Mouse (Mus musculus) embryonic facial prominence, embryonic 13.5 days (tissue): ENCODE data around the gene Oca2. TPM values are rescaled to one million over a fixed set of nuclear protein-coding genes. Genes with fewer than 3 reads are reported as not detected.

Experiments used
- ATAC-seq: fragments of 200-750 bp; cut with Nextera tagmentation; 2 replicates; pipeline ENCODE4 v1.8.0; 2017; ENCODE audit warnings: low read depth; ENCODE audit not compliant: insufficient number of reproducible peaks, insufficient read depth, low FRiP score, low TSS enrichment
- H3K27ac ChIP-seq: fragments of 300-500 bp; sonication (generic); 2 replicates; pipeline ENCODE4 v1.5.1; 2015; ENCODE audit warnings: moderate library complexity, mild to moderate bottlenecking, inconsistent platforms
- H3K27me3 ChIP-seq: fragments of 300-500 bp; sonication (generic); 2 replicates; pipeline ENCODE4 v1.6.1; 2015; ENCODE audit warnings: mild to moderate bottlenecking, inconsistent platforms
- H3K36me3 ChIP-seq: fragments of 300-500 bp; sonication (generic); 2 replicates; pipeline ENCODE4 v1.6.1; 2015; ENCODE audit warnings: mild to moderate bottlenecking, inconsistent platforms
- H3K4me1 ChIP-seq: fragments of 300-500 bp; sonication (generic); 2 replicates; pipeline ENCODE4 v1.6.1; 2015; ENCODE audit warnings: inconsistent platforms
- H3K4me2 ChIP-seq: fragments of 300-500 bp; sonication (generic); 2 replicates; pipeline ENCODE4 v1.6.1; 2015; ENCODE audit warnings: moderate library complexity, mild to moderate bottlenecking, inconsistent platforms
- H3K4me3 ChIP-seq: fragments of 300-500 bp; sonication (generic); 2 replicates; pipeline ENCODE4 v1.5.1; 2015; ENCODE audit warnings: mild to moderate bottlenecking, inconsistent platforms
- H3K9ac ChIP-seq: fragments of 300-500 bp; sonication (generic); 2 replicates; pipeline ENCODE4 v1.6.1; 2015; ENCODE audit warnings: mild to moderate bottlenecking, inconsistent platforms
- H3K9me3 ChIP-seq: fragments of 300-500 bp; sonication (generic); 2 replicates; pipeline ENCODE4 v1.6.1; 2016; ENCODE audit warnings: inconsistent platforms
- WGBS: fragments of 180-500 bp; shearing (Covaris S2); methylation state at CpG from one replicate; pipeline ENCODE4 v1.1.7; 2015; ENCODE audit warnings: mixed read lengths; 5-methylcytosine and 5-hydroxymethylcytosine counted together
- polyA plus RNA-seq: library from polyadenylated mRNA; unstranded; fragments of >200 nt; fragmentation: Nextera tagmentation; extraction: Ambion mirVana; gene quantifications from 2 replicates; pipeline ENCODE4 v1.2.1, GENCODE M21; 2015

Gene Oca2
- polyA plus RNA-seq, 1 experiment from 2014 or later = not detected

DNA sequence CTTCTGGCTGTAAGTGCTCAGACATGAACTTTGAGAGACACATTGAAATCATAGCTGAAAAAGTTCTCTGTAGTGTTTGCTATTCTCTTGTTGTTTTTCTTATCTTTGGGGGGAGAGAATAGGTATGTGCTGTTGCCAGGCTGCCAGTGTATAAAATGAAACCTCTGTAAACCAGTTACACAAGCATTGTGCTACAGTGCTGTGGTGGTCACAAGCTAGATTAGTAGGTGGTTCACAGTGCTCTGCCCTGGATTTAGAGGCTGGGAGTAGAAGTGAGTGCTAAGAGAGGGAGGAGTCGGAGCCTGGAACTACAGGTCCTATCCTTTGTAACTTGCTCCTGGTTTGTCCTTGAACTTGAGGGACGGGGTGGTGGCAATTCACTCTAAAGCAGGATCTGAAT lies 148.7 kb downstream of the Oca2 start:
- 81% methylated on average over 2 of the region's 2 CpGs for WGBS
- no peak overlapping the region for H3K4me2 ChIP-seq

DNA sequence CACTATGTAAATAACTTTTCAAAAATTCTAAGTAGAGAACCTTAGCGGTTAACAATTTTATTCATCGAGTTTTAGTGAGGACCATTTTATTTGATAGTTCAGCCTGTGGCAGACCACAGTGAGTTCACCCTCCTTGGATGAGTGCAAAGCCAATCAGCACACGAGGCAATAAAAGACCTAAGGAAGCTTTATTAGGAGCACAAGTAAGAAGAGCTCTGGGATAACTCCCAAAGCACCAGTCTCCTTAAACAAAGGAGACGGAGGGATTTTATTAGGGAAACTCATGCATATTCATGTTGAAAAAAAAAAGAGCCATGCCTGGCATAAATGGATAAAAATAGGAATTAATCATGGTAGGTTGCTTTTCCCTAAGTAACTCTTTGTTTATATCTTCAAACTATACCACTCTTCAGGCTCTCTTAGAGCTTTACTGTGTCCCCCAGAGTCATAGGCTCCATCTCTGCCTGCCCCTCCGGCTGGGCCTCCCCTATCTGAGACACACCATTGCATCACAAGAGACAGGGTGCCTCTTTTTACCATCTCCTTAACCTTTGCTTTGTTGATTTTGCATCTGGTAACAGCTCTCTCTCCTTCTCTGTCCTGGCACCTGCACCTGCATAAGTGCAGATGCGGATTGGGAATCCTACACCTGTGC lies 178.7 kb downstream of the Oca2 start:
- WGBS = 63% methylated on average over 6 of the region's 6 CpGs
- no peak for ATAC-seq
- no peak overlapping the region for H3K4me2 ChIP-seq

More for the DNA sequence above, 148.7 kb downstream of the Oca2 start:
- H3K27me3 ChIP-seq = no peaks in the 10 kb centered on the region
- no peak overlapping the region for H3K27ac ChIP-seq
- ATAC-seq = no peak
- H3K36me3 ChIP-seq = no peaks in the 10 kb centered on the region
- H3K9ac ChIP-seq = no peak overlapping the region
- no peaks in the 10 kb centered on the region for H3K9me3 ChIP-seq
- no peaks in the 10 kb centered on the region for H3K4me1 ChIP-seq
- H3K4me3 ChIP-seq = no peak overlapping the region

DNA sequence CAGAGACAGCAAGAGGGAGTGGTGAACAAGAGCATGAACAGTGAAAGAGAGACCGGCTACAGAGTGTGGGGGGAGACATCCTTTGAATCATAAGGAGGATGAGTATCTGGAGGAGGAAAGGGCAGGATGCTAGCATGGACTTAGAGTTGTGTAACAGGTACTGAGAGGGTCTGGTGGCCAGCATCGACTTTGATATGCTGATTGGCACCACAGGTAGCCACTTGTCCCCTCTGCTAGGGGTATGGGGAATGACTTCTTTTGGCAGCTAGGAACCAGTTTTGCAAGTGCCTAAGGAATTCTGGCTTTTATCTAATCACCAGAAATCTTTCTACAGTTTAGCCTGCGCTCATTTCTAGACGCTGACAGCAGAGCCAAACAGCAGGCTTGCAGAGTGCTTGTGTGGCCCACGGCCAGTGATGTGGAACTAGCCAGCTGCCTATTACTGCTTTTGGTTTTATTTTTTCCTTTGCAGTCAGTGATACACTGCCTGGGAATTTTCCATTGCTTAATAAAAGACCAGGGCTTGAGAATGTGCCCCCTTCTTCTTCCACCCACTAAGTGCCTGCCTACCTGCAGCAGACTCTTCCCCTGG lies 179.8 kb downstream of the Oca2 start:
- 27% methylated on average over 5 of the region's 5 CpGs for WGBS
- no peak overlapping the region for H3K4me2 ChIP-seq
- no peak overlapping the region for H3K9ac ChIP-seq
- H3K27ac ChIP-seq = peak overlapping the region; percentile 60; the same call in 1 of the 2 replicates
- H3K4me1 ChIP-seq = peaks cover 9% of the 10 kb centered on the region; the same call in 1 of the 2 replicates
- H3K9me3 ChIP-seq = no peaks in the 10 kb centered on the region
- ATAC-seq = 0 out of 2 replicates have a peak, but pooled peaks have one; percentile 48
- no peaks in the 10 kb centered on the region for H3K36me3 ChIP-seq
- H3K4me3 ChIP-seq = no peak overlapping the region
- H3K27me3 ChIP-seq = no peaks in the 10 kb centered on the region

More for the DNA sequence above, 178.7 kb downstream of the Oca2 start:
- H3K36me3 ChIP-seq = no peaks in the 10 kb centered on the region
- H3K9me3 ChIP-seq = no peaks in the 10 kb centered on the region
- H3K27me3 ChIP-seq = no peaks in the 10 kb centered on the region
- no peak overlapping the region for H3K27ac ChIP-seq
- peaks cover 4% of the 10 kb centered on the region; the same call in 1 of the 2 replicates for H3K4me1 ChIP-seq
- no peak overlapping the region for H3K9ac ChIP-seq
- H3K4me3 ChIP-seq = no peak overlapping the region

- Histone ChIP-seq H3K4me2 (no peak overlapping the region), H3K27ac (no peak overlapping the region), H3K9me3 (no peaks in the 10 kb centered on the region), H3K36me3 (no peaks in the 10 kb centered on the region), H3K4me1 (peaks cover 9% of the 10 kb centered on the region; the same call in 1 of the 2 replicates), H3K27me3 (no peaks in the 10 kb centered on the region), H3K4me3 (no peak overlapping the region), H3K9ac (no peak overlapping the region)
- 55% methylated on average over 2 of the region's 2 CpGs for WGBS
- ATAC-seq = no peak
Observed at GRCm38 (mm10) chr7:56421946-56422345, 182.4 kb downstream of the Oca2 start.

DNA sequence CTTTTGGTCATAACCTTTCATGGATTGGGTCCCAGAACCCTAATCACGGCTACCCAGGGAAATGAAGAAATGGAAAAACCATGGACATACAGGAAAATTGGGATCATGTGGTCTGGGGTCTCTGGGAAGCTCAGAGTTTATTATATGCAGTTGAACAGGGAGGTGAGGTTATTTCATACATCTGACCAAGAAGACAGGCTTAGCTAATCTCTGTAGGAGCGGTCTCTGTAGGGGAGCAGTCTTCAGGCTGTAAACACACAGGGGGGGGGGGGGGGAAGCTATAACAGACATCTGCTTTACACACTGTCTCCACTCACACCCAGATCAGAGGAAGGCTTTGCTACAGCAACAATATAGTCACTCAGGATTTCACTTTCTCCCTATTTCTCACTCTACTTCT lies 184.0 kb downstream of the Oca2 start:
- Histone ChIP-seq H3K27ac (no peak overlapping the region), H3K9me3 (no peaks in the 10 kb centered on the region), H3K4me3 (no peak overlapping the region), H3K27me3 (no peaks in the 10 kb centered on the region), H3K4me1 (peaks cover 9% of the 10 kb centered on the region; the same call in 1 of the 2 replicates), H3K9ac (no peak overlapping the region), H3K4me2 (no peak overlapping the region), H3K36me3 (no peaks in the 10 kb centered on the region)
- WGBS = 74% methylated on average over 2 of the region's 2 CpGs
- ATAC-seq = no peak

DNA sequence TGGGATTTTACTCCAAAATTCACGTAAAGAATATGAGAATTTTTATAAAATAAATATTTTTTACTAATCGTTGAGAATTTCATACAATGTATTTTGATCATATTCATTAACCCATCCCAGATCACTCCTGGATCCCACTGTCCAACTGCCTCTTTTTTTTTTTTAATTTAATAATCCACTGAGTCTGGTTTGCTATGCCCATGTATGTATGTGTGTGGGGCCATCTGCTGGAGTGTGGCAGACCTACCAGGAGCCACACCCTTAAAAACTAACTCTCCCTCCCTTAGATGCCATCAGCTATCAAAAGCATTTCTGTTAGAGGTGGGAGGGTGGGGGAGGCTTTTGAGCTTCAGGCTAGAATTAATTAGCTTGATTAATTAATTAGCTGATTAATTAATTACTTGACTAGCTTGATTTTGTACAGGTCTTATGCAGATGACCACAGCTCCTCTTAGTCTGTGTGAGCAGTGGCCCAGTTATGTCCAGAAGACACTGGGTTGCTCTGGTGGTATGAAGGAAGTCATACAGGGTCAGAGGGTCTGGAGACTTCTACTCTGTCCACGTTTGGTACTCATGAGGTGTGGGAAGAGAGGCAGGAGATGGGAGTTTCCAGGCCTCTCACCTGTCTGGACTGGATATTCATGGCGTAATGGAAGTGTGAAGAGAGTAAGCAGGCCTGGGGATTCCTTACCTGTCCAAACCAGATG lies 221.4 kb downstream of the Oca2 start:
- H3K9me3 ChIP-seq = no peaks in the 10 kb centered on the region
- no peak overlapping the region for H3K4me3 ChIP-seq
- H3K27me3 ChIP-seq = no peaks in the 10 kb centered on the region
- ATAC-seq = no peak
- H3K4me2 ChIP-seq = no peak overlapping the region
- H3K4me1 ChIP-seq = no peaks in the 10 kb centered on the region
- 79% methylated on average over 4 of the region's 4 CpGs for WGBS
- no peaks in the 10 kb centered on the region for H3K36me3 ChIP-seq
- no peak overlapping the region for H3K9ac ChIP-seq
- H3K27ac ChIP-seq = no peak overlapping the region

- 0 out of 2 replicates have a peak overlapping the region, but pooled peaks have one; percentile 16 for H3K27ac ChIP-seq
- no peaks in the 10 kb centered on the region for H3K27me3 ChIP-seq
- WGBS = 25% methylated on average over 2 of the region's 2 CpGs
- peaks cover 8% of the 10 kb centered on the region for H3K4me1 ChIP-seq
- H3K4me3 ChIP-seq = no peak overlapping the region
- no peak overlapping the region for H3K4me2 ChIP-seq
- H3K9me3 ChIP-seq = no peaks in the 10 kb centered on the region
- no peak for ATAC-seq
- H3K36me3 ChIP-seq = no peaks in the 10 kb centered on the region
- no peak overlapping the region for H3K9ac ChIP-seq
Observed at GRCm38 (mm10) chr7:56498242-56498641, 258.7 kb downstream of the Oca2 start.

- Histone ChIP-seq H3K36me3 (no peaks in the 10 kb centered on the region), H3K9ac (no peak overlapping the region), H3K4me2 (no peak overlapping the region), H3K4me3 (no peak overlapping the region), H3K27ac (no peak overlapping the region), H3K9me3 (no peaks in the 10 kb centered on the region), H3K4me1 (peaks cover 8% of the 10 kb centered on the region), H3K27me3 (no peaks in the 10 kb centered on the region)
- ATAC-seq = 0 out of 2 replicates have a peak, but pooled peaks have one; percentile 67
- 39% methylated on average over 2 of the region's 2 CpGs for WGBS
Observed at GRCm38 (mm10) chr7:56499319-56499718, 259.8 kb downstream of the Oca2 start.

GRCm38 (mm10) chr7:56499767-56500166 lies 260.2 kb downstream of the Oca2 start:
- ATAC-seq = 0 out of 2 replicates have a peak, but pooled peaks have one; percentile 64
- no peaks in the 10 kb centered on the region for H3K9me3 ChIP-seq
- H3K36me3 ChIP-seq = no peaks in the 10 kb centered on the region
- peaks cover 8% of the 10 kb centered on the region for H3K4me1 ChIP-seq
- H3K9ac ChIP-seq = no peak overlapping the region
- H3K4me2 ChIP-seq = no peak overlapping the region
- H3K4me3 ChIP-seq = no peak overlapping the region
- H3K27ac ChIP-seq = peak overlapping the region; percentile 77
- 36% methylated on average over 1 of the region's 1 CpGs for WGBS
- no peaks in the 10 kb centered on the region for H3K27me3 ChIP-seq

- no peaks in the 10 kb centered on the region for H3K36me3 ChIP-seq
- H3K4me3 ChIP-seq = no peak overlapping the region
- ATAC-seq = no peak
- H3K4me2 ChIP-seq = no peak overlapping the region
- H3K4me1 ChIP-seq = peaks cover 8% of the 10 kb centered on the region
- H3K27ac ChIP-seq = peak overlapping the region; percentile 77
- H3K27me3 ChIP-seq = no peaks in the 10 kb centered on the region
- H3K9ac ChIP-seq = no peak overlapping the region
- 61% methylated on average over 1 of the region's 1 CpGs for whole genome bisulfite sequencing
- H3K9me3 ChIP-seq = no peaks in the 10 kb centered on the region
Observed at GRCm38 (mm10) chr7:56500438-56500837, 260.9 kb downstream of the Oca2 start.

GRCm38 (mm10) chr7:56518581-56518980 lies 279.0 kb downstream of the Oca2 start:
- WGBS = 10% methylated on average over 1 of the region's 1 CpGs
- no peak overlapping the region for H3K4me3 ChIP-seq
- no peak for ATAC-seq
- H3K4me2 ChIP-seq = no peak overlapping the region
- no peaks in the 10 kb centered on the region for H3K36me3 ChIP-seq
- H3K27me3 ChIP-seq = no peaks in the 10 kb centered on the region
- H3K27ac ChIP-seq = no peak overlapping the region
- H3K9me3 ChIP-seq = no peaks in the 10 kb centered on the region
- no peaks in the 10 kb centered on the region for H3K4me1 ChIP-seq
- no peak overlapping the region for H3K9ac ChIP-seq
